Mouse (Mus musculus) left cerebral cortex, postnatal 25 days (tissue): ENCODE results near the gene Rnd1. TPM values are rescaled to one million over a fixed set of nuclear protein-coding genes. Genes with fewer than 3 reads are reported as not detected.
A peak's percentile ranks its signal among the peaks of the same experiment; 100 is the strongest.

Source experiments
- DNase-seq, 2 experiments: peaks; one replicate each; pipeline ENCODE4 v3.0.0; 2022; ENCODE audit warnings: low spot score in 2 of 2, mixed read lengths in 1 of 2
- intact Hi-C: fragments of 180-260 bp; cut with DNase I; formaldehyde crosslinking; loops from one replicate; pipeline ENCODE4 v1.15.1; 2025
- total RNA-seq, 2 experiments: library from RNA; stranded (reverse); gene quantifications; 2 replicates each; pipeline ENCODE4 v1.2.3; 2021

Gene Rnd1
- total RNA-seq, 2 experiments from 2014 or later, result 31.8 to 36.8 TPM

- intact Hi-C loops, result no loop called here
- DNase-seq, result no peak
Measured at GRCm38 (mm10) chr15:98683177-98683576, 5.9 kb upstream of the Rnd1 start.

DNA sequence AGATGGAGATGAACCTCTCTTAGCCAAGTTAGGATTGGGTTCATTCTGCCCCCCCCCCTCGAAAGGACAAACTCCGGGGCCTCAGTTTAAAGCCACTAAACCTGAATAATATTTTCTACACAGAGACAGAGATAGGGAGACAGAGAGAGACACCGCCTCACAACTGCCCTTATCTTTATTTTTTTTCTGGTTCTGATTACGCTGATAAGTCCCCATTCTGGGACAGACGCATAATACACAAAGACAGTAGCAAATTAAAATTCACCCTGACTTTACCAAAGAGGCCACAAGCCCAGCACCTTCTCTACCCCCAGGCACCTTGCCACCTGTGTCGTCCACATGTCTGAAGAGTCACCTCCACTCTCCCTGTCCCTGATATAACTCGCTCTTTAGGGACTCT is 4.4 kb upstream of the Rnd1 start:
- intact Hi-C loops, result no loop called here
- no peak for DNase-seq

DNA sequence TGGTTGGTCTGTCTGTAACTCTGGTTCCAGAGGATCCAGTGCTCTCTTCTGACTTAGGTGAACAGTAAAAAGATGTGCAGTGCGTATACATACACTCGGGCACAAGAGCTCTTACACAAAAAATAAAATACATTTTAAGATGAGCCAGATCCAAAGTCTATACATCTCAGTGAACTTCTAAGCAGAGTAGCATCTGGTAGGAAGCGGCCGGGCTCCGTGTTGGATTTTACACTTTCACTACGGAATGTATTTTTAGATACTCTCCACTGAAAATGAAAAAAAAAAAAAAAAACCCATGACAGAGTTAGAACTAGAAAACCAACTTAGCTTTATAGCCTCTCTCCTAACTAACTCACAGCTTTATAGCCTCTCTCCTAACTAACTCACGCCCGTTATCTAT is 3.4 kb upstream of the Rnd1 start:
- peak in 1 of 2 experiments; percentile 62 for DNase-seq
- intact Hi-C loops, result no loop called here

GRCm38 (mm10) chr15:98677977-98678376 is 716 bp upstream of the Rnd1 start:
- intact Hi-C loops, result loop anchor here (2.0 kb wide), 2 partner anchors 13 to 21 kb away; no protein-coding TSS in a partner anchor
- no peak for DNase-seq

DNA sequence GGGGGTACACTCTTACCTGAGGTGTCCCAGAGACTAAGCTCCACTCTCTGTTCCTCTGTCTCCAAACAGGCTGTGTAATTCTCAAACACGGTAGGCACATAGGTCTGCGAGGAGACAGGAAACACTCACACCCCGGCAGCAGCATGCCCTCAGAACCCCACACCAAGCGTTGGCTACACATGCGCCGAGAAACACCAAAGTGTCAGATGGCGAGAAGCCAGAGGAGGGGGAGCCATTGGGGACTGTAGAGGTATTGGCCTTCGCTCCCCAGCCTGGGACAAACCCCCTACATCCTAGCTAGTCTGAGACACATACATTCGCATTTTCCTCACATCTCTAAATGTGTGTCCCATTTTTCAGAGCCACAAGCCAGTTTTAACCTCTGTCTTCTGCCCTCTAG is 790 bp downstream of the Rnd1 start:
- no peak for DNase-seq
- intact Hi-C loops, result loop anchor here (2.0 kb wide), 2 partner anchors 14 to 22 kb away; no protein-coding TSS in a partner anchor

- intact Hi-C loops, result loop anchor here (2.0 kb wide), 2 partner anchors 15 to 23 kb away; no protein-coding TSS in a partner anchor
- DNase-seq, result peak in 1 of 2 experiments; percentile 40
Measured at GRCm38 (mm10) chr15:98675634-98676250, 1.5 kb downstream of the Rnd1 start.

DNA sequence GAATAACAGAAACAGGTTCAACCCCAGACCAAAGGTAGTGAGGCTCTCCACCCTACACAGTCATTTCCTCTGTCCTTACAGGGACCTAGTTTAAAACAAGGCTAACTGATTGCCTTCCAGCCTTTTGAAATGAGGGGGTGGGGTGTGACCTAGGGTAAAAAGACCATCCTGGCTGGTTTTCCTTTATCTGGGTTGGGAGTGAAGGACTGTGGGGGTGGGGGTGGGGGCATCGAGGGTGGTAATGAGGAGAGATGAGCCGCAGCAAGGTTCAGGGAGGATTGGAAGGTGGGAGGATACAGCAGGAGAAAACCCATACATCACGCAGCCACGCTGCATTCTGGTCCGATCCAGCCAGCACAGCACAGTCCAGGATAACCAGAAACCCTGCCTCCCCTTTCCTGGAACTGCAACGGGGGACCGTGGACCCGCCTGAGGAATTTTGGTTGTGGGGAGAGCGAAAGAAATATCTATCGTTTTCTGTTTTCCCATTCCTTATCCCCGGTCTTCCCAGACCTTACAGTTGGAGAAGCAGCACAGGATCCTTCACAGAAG is 2.2 kb downstream of the Rnd1 start:
- peak; percentile 30 to 54 for DNase-seq
- intact Hi-C loops, result no loop called here

DNA sequence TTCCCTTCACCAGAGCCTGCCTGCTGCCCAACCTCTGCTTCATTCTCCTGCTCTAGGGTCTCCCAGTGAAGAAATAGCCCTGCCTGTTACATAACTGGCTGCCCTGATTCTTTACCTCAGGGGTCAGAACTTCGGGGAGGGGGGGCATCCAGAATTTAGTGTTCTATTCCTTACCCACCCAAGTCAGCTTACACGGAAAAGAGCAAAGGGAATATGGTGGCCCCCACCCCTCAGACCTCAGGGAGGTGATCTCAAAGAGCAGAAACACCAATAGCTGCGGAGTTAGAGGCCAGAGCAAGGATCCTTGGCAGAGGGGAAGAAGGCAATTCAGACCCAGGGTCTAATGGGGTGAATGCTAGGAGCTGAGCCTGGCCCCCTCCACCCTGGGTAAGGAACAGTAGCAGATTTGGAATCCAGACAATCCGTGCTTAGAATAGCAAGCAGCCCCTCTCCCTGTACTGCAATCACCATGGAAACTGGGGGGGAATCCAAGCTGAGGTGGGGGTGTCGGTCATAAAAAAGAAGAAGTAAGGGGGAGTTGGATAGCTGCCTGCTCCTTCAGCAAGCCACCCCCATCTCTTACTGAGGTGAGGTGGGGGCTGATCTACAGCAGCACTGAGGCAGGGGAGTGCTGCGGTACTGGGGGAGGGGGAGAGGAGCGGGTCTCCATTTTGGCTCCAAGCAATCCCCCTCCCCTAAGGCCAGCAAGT is 2.8 kb downstream of the Rnd1 start:
- intact Hi-C loops, result no loop called here
- DNase-seq, result peak in 1 of 2 experiments; percentile 62

DNA sequence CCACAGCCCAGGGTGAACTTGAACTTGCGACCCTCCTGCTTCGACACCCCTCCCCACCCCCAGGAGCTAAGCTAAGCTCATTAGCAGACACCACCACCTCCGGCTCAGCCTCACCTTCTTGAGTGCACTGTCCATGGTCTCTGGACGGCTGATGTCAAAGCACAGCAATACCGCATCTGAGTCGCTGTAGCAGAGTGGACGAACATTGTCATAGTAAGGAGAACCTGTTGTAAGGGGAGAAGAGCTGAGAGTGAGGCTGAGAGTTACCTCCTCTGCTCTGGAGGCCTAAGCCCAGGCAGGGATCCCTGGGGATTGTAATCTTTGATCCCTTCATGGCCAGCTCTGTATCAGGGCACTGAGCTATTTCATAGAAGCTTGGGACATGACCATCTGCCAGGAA is 3.5 kb downstream of the Rnd1 start:
- no peak for DNase-seq
- intact Hi-C loops, result no loop called here

GRCm38 (mm10) chr15:98672592-98672991 is 4.7 kb downstream of the Rnd1 start:
- intact Hi-C loops, result no loop called here
- DNase-seq, result no peak

DNA sequence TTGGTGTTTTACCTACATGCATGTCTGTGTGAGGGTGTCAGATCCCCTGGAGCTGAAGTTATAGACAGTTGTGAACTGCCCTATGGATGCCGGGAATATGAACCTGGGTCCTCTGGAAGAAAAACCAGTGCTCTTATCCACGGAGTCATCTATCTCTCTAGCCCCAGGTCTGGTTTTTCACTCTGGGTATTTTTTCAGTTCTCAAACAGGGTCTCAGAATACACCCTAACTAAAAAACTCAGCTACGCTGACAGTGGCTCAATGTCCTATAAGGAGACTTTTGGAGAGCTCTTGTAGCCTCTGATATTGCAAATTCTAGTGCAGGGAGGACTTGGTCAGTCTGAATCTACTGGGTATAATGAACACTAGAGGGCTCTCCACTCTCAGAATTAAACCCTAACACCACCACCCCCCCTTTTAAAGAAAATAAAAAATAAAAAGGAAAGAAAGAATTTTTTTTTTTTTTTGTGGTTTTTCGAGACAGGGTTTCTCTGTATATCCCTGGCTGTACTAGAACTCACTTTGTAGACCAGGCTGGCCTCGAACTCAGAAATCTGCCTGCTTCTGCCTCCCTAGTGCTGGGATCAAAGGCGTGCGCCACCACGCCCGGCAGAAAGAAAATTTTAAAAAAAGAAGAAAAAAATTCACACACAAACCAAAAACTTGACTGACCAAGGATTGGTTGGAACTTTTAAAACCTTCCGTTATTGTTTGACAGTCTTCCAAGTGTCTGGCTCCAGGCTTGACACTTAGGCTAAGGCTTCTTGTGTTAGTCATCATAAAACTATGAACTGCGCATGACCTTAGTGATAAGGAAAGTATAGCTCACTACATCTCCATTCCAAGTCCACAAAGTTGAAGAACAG is 13.0 kb downstream of the Rnd1 start:
- intact Hi-C loops, result loop anchor here (5.0 kb wide), 1 partner anchor 138 kb away; no protein-coding TSS in a partner anchor
- DNase-seq, result no peak

DNA sequence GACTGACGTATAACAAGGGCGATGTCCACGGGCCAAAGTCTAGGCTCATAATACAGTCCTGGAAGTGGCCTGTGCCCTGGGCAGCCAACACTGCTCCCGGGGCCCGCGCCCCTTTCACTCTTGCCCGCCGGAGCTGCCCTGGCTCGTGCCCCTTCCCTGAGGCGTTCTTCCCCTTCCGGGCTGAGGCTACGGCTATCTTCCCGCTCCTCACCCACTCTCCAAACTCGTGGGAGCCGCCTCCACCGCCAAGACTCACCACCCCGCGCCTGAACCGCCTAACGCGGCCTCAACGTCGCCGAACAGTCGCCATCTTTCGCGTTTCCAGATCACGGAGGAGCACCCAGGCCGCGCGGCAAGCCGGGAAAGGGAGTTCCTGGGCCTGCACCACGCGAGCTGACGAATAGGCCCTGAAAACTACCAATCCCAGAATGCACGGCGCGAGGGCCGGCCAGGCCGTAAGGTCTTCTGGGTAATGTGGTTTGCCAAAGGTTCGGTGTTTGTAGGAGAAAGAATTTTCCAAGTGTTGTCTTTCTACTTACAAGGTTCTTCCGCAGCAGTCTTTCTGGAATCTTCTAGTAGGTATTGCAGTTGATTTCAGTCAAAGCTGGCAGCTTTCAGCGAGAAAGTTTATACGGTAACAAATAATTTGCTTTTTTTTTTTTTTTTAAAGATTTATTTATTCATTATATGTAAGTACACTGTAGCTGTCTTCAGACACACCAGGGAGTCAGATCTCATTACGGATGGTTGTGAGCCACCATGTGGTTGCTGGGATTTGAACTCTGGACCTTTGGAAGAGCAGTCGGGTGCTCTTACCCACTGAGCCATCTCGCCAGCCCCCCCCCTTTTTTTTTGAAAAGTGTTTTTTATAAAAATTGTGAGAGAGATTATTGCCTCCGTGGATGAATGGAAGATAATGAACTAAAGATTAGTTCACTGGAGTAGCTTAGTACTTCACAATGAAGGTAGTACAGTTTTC is 14.4 kb downstream of the Rnd1 start, which contains the start of gene Ddx23:
Gene Ddx23 (minus strand): TSS at position 328 of the 979 bp plus-strand sequence.
- intact Hi-C loops, result loop anchor here (1.0 to 5.0 kb wide), 3 partner anchors 28 to 139 kb away; no protein-coding TSS in a partner anchor
- DNase-seq, result peak; percentile 98

- intact Hi-C loops, result loop anchor here (2.0 to 5.0 kb wide), 2 partner anchors 27 to 140 kb away; no protein-coding TSS in a partner anchor
- DNase-seq, result peak in 1 of 2 experiments; percentile 21
Measured at GRCm38 (mm10) chr15:98662198-98662566, 15.1 kb downstream of the Rnd1 start.

GRCm38 (mm10) chr15:98656982-98657751 is 20.1 kb downstream of the Rnd1 start:
- DNase-seq, result no peak
- intact Hi-C loops, result no loop called here

DNA sequence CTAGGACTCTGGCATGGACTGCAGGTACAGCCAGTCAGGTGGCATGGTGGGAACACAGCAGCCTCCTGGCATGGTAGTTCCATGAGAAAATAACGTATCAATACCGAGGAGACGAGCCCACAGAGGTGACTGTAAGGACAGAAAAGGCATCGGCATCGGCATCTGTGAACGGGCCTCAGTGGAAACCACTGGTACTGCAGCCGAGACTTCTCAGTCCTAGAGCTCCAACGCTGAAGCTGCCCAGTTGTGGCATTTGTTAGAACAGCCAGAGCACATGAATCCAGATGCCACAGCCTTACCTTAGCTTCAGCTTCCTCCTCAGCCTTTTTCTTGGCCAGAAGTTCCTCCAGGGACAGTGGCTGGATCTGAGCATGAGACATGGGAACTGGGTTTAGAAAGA is 25.1 kb downstream of the Rnd1 start:
- intact Hi-C loops, result no loop called here
- no peak for DNase-seq

DNA sequence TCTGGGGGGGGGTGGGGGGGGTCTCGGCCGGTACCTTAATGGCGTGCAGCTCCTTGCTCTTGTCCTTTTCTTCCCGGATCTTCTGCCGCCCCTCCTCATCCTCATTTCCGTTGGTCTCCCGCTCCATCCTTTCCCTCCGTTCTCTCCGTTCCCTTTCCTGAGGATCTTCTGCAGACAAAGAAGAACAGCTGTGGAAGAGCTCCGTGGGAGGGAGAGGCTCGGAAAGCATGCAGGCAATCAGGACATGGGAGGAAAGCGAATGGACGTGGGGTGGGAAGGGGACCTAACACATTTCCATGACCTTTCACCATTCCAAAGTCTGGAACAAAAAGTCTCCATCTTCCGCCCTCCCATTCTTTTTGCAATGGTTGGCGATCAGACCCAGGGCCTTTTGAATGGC is 25.8 kb downstream of the Rnd1 start:
- intact Hi-C loops, result no loop called here
- DNase-seq, result no peak

DNA sequence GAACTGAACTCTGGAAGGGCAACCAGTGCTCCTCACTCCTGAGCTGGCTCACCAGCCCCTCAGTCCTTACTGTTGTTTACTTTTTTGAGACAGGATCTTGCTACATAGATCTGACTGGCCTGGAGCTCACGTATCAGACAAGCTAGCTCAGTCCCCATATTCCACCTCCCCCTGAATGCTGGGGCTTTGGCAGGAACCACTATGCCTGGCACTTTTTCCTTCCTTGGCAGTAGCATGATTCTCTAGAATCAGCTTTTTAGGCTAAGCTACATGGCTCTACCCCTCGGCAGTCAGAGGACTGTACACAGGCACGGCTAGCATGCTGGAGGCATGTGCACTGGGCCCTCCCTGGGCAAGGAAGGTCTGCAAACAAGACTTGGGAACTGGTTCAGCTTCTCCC is 29.2 kb downstream of the Rnd1 start:
- intact Hi-C loops, result no loop called here
- DNase-seq, result peak in 1 of 2 experiments; percentile 80

GRCm38 (mm10) chr15:98647308-98647707 is 30.0 kb downstream of the Rnd1 start:
- no peak for DNase-seq
- intact Hi-C loops, result no loop called here
